Mouse (Mus musculus) midbrain, embryonic 10.5 days (tissue): ENCODE measurements around the gene Drc7. TPM values are rescaled to one million over a fixed set of nuclear protein-coding genes. Genes with fewer than 3 reads are reported as not detected.
"Not testable (repeated sequence)": the region's sequence is repeated elsewhere in the genome, so short reads cannot be mapped to it uniquely, and the experiment has no call there.

ENCODE experiments used
- DNase-seq: peaks from one replicate; pipeline ENCODE4 v3.0.0-alpha.2; 2017; ENCODE audit warnings: low spot score
- H3K27ac ChIP-seq: fragments of 300-500 bp; sonication (generic); replicated peaks from 2 replicates; pipeline ENCODE4 v1.5.1; 2016; ENCODE audit warnings: mild to moderate bottlenecking
- H3K27me3 ChIP-seq: fragments of 300-500 bp; sonication (generic); 2 replicates; pipeline ENCODE4 v1.6.1; 2016; ENCODE audit warnings: low read depth, mild to moderate bottlenecking; ENCODE audit not compliant: poor library complexity, severe bottlenecking
- H3K36me3 ChIP-seq: fragments of 300-500 bp; sonication (generic); 2 replicates; pipeline ENCODE4 v1.6.1; 2016; ENCODE audit warnings: mild to moderate bottlenecking, moderate library complexity
- H3K4me1 ChIP-seq: fragments of 300-500 bp; sonication (generic); 2 replicates; pipeline ENCODE4 v1.6.1; 2016
- H3K4me3 ChIP-seq: fragments of 300-500 bp; sonication (generic); 2 replicates; pipeline ENCODE4 v1.5.1; 2016; ENCODE audit warnings: mild to moderate bottlenecking, moderate library complexity
- H3K9me3 ChIP-seq: fragments of 300-500 bp; sonication (generic); replicated peaks from 2 replicates; pipeline ENCODE4 v1.6.1; 2016; ENCODE audit warnings: mild to moderate bottlenecking
- WGBS: fragments of 180-500 bp; shearing (Covaris S2); methylation state at CpG from one replicate; pipeline ENCODE4 v1.1.7; 2016; 5-methylcytosine and 5-hydroxymethylcytosine counted together
- polyA plus RNA-seq: library from polyadenylated mRNA; unstranded; fragments of >200 nt; fragmentation: Nextera tagmentation; extraction: Ambion mirVana; gene quantifications from 2 replicates; pipeline ENCODE4 v1.2.1, GENCODE M21; 2016

Drc7 gene
- polyA plus RNA-seq, result 0.11 and 0.14 TPM in 2 replicates

GRCm38 (mm10) chr8:95054927-95055510, at the start of gene Drc7:
Gene Drc7, plus strand, starts transcription at chr8:95055103.
- no peak within 1 kb of the TSS for H3K4me3 ChIP-seq
- no peak for DNase-seq
- H3K4me1 ChIP-seq, result peaks cover 5% of the 10 kb centered on the region; the same call in 1 of the 2 replicates
- WGBS, result 25% methylated on average over 2 of the region's 2 CpGs
- no peaks in the 10 kb centered on the region for H3K9me3 ChIP-seq
- no peaks in the 10 kb centered on the region for H3K36me3 ChIP-seq
- no peaks in the 10 kb centered on the region for H3K27me3 ChIP-seq
- no peak within 1 kb of the TSS for H3K27ac ChIP-seq

GRCm38 (mm10) chr8:95012442-95012919, 42.4 kb upstream of the Drc7 start:
- H3K4me3 ChIP-seq, result no peak overlapping the region
- DNase-seq, result no peak
- no peaks in the 10 kb centered on the region for H3K27me3 ChIP-seq
- no peak overlapping the region for H3K27ac ChIP-seq
- H3K4me1 ChIP-seq, result peaks cover 8% of the 10 kb centered on the region; the same call in 1 of the 2 replicates
- WGBS, result 90% methylated on average over 15 of the region's 15 CpGs
- no peaks in the 10 kb centered on the region for H3K9me3 ChIP-seq
- peaks cover 91% of the 10 kb centered on the region for H3K36me3 ChIP-seq

- peaks cover 13% of the 10 kb centered on the region; the same call in 1 of the 2 replicates for H3K4me1 ChIP-seq
- no peak for DNase-seq
- no peaks in the 10 kb centered on the region for H3K9me3 ChIP-seq
- 90% methylated on average over 4 of the region's 4 CpGs for WGBS
- H3K27ac ChIP-seq, result no peak overlapping the region
- no peak overlapping the region for H3K4me3 ChIP-seq
- peaks cover 57% of the 10 kb centered on the region for H3K36me3 ChIP-seq
- no peaks in the 10 kb centered on the region for H3K27me3 ChIP-seq
Observed at GRCm38 (mm10) chr8:95015866-95016265, 39.0 kb upstream of the Drc7 start.

- no peak for DNase-seq
- Histone ChIP-seq H3K36me3 (peaks cover 49% of the 10 kb centered on the region), H3K9me3 (no peaks in the 10 kb centered on the region), H3K4me1 (peaks cover 13% of the 10 kb centered on the region; the same call in 1 of the 2 replicates), H3K27me3 (no peaks in the 10 kb centered on the region), H3K4me3 (no peak overlapping the region), H3K27ac (no peak overlapping the region)
- WGBS, result 69% methylated on average over 4 of the region's 4 CpGs
Observed at GRCm38 (mm10) chr8:95016684-95017083, 38.2 kb upstream of the Drc7 start.

- H3K36me3 ChIP-seq, result peaks cover 42% of the 10 kb centered on the region
- no peaks in the 10 kb centered on the region for H3K9me3 ChIP-seq
- 85% methylated on average over 11 of the region's 11 CpGs for whole genome bisulfite sequencing
- no peak within 1 kb of the TSS for H3K27ac ChIP-seq
- H3K4me3 ChIP-seq, result no peak within 1 kb of the TSS
- no peak for DNase-seq
- no peaks in the 10 kb centered on the region for H3K27me3 ChIP-seq
- H3K4me1 ChIP-seq, result peaks cover 18% of the 10 kb centered on the region
Observed at GRCm38 (mm10) chr8:95017451-95017850, 37.5 kb upstream of the Drc7 start, which contains the start of gene Adgrg3. Gene Adgrg3, plus strand, starts transcription at chr8:95017692.

GRCm38 (mm10) chr8:95017969-95018635, 36.8 kb upstream of the Drc7 start:
- no peak overlapping the region for H3K4me3 ChIP-seq
- H3K36me3 ChIP-seq, result peaks cover 35% of the 10 kb centered on the region
- peaks cover 24% of the 10 kb centered on the region for H3K4me1 ChIP-seq
- WGBS, result 91% methylated on average over 9 of the region's 9 CpGs
- no peaks in the 10 kb centered on the region for H3K9me3 ChIP-seq
- no peak overlapping the region for H3K27ac ChIP-seq
- DNase-seq, result no peak
- H3K27me3 ChIP-seq, result no peaks in the 10 kb centered on the region

- Histone ChIP-seq H3K4me1 (peaks cover 39% of the 10 kb centered on the region), H3K4me3 (no peak overlapping the region), H3K27me3 (no peaks in the 10 kb centered on the region), H3K27ac (peak overlapping the region; percentile 73), H3K36me3 (peaks cover 13% of the 10 kb centered on the region), H3K9me3 (no peaks in the 10 kb centered on the region)
- 76% methylated on average over 12 of the region's 12 CpGs for WGBS
- DNase-seq, result no peak
Observed at GRCm38 (mm10) chr8:95020293-95020777, 34.6 kb upstream of the Drc7 start.

GRCm38 (mm10) chr8:95020821-95021220, 34.1 kb upstream of the Drc7 start:
- no peak for DNase-seq
- Histone ChIP-seq H3K9me3 (no peaks in the 10 kb centered on the region; the same call in 1 of the 2 replicates), H3K4me3 (no peak overlapping the region), H3K36me3 (peaks cover 8% of the 10 kb centered on the region), H3K4me1 (peaks cover 39% of the 10 kb centered on the region), H3K27ac (peak overlapping the region; percentile 73), H3K27me3 (no peaks in the 10 kb centered on the region)
- WGBS, result 82% methylated on average over 10 of the region's 10 CpGs

GRCm38 (mm10) chr8:95023201-95023600, 31.7 kb upstream of the Drc7 start:
- peak overlapping the region; percentile 26; the same call in 1 of the 2 replicates for H3K4me3 ChIP-seq
- no peaks in the 10 kb centered on the region for H3K27me3 ChIP-seq
- WGBS, result 15% methylated on average over 8 of the region's 8 CpGs
- peak; percentile 61 for DNase-seq
- H3K36me3 ChIP-seq, result no peaks in the 10 kb centered on the region
- no peak overlapping the region for H3K27ac ChIP-seq
- peaks cover 34% of the 10 kb centered on the region for H3K4me1 ChIP-seq
- H3K9me3 ChIP-seq, result no peaks in the 10 kb centered on the region; the same call in 1 of the 2 replicates

GRCm38 (mm10) chr8:95024387-95024786, 30.5 kb upstream of the Drc7 start:
- no peak for DNase-seq
- WGBS, result 81% methylated on average over 4 of the region's 4 CpGs
- no peaks in the 10 kb centered on the region for H3K36me3 ChIP-seq
- peaks cover 34% of the 10 kb centered on the region for H3K4me1 ChIP-seq
- H3K27me3 ChIP-seq, result no peaks in the 10 kb centered on the region
- H3K9me3 ChIP-seq, result no peaks in the 10 kb centered on the region; the same call in 1 of the 2 replicates
- peak overlapping the region; percentile 29; the same call in 1 of the 2 replicates for H3K27ac ChIP-seq
- H3K4me3 ChIP-seq, result no peak overlapping the region

GRCm38 (mm10) chr8:95025421-95025820, 29.5 kb upstream of the Drc7 start:
- 75% methylated on average over 2 of the region's 2 CpGs for WGBS
- H3K27me3 ChIP-seq, result no peaks in the 10 kb centered on the region
- DNase-seq, result no peak
- no peaks in the 10 kb centered on the region for H3K36me3 ChIP-seq
- H3K4me1 ChIP-seq, result peaks cover 32% of the 10 kb centered on the region
- H3K4me3 ChIP-seq, result no peak overlapping the region
- no peaks in the 10 kb centered on the region; the same call in 1 of the 2 replicates for H3K9me3 ChIP-seq
- no peak overlapping the region for H3K27ac ChIP-seq

GRCm38 (mm10) chr8:95028391-95028790, 26.5 kb upstream of the Drc7 start:
- not testable (repeated sequence) for H3K27me3 ChIP-seq, H3K9me3 ChIP-seq, H3K36me3 ChIP-seq, H3K4me3 ChIP-seq, H3K27ac ChIP-seq, DNase-seq
- H3K4me1 ChIP-seq, result peaks cover 15% of the 10 kb centered on the region
- 60% methylated on average over 7 of the region's 7 CpGs for WGBS
